Mouse (Mus musculus) urinary bladder, postnatal 10 days (tissue): ENCODE results near the gene Lgr5.

Source experiments
- DNase-seq: peaks from one replicate; pipeline ENCODE4 v3.0.0; 2022; ENCODE audit warnings: low spot score

The Lgr5 gene

DNA sequence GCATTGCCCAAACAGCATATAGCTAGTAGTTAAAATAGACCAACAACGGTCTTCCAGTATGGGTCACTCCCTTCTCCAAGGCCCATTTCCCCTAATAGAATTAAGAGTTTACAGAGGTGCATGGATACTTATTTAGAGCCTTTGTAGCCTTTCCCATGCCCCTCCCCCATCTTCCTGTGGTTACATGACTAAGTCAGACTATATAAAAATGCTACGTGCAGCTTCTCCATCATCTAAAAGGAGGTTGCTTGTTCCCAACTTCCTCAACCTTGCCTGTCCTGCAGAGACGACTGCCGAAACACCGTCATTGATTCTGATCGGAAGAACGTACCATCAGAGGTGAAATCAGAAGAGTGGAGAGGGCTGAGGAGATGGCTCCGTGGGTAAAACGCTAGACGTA is 82.4 kb downstream of the Lgr5 start:
- DNase-seq: no peak

DNA sequence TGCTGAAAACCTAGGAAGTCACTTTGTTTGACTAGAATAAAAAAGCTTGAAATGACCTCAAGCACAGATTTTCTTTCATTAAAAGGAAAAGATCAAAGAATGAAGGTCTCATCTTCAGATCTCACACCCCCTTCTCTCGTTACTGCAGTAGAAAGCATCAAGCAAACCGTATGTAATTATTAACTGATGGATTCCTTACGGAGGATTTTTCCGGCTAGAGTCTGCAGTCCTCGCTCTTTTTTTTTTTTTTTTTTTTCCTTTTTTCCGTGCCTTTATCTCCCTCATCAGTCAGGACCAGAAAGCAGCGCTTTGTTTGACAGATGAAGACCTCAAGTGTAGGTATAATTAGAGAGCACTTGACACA is 93.8 kb downstream of the Lgr5 start:
- DNase-seq: no peak

DNA sequence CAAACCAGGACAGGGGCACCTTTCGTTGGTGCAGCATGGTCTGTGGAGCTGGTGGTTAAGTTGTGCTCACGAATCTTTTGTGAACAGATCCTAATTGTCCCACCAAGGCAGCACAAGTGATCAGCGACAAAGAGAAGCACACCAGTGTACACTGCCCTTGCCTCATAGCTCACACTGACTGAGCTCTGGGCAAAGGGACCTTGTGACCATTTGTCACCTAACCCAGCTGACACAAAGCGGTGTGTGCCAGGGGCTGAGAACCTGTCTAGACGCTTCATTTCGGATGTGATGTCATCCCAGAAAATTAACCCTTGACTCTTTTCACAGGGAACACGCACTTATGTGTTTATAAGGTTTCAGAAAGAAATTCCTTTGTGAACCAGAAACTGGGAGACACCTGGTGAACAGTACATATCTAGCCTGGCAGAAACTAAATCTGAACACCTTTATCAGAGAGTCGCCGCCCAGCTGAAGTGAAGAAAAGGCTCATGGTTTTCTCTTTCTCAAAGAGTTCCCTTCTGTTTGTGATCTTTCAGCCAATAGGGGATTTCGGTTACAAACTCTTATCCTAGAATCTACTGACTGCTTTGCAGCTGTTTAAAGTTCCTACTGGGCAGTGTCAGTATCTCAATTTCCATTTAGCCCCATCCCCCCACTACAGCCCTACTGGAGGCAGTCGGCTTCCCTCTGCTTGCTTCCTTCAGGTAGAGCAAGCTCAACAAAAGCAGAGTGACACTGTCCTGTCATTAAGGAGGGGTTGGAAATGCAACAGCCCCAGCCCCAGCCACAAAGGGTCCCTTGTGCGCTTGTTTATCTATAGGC is 94.4 kb downstream of the Lgr5 start:
- no peak for DNase-seq

DNA sequence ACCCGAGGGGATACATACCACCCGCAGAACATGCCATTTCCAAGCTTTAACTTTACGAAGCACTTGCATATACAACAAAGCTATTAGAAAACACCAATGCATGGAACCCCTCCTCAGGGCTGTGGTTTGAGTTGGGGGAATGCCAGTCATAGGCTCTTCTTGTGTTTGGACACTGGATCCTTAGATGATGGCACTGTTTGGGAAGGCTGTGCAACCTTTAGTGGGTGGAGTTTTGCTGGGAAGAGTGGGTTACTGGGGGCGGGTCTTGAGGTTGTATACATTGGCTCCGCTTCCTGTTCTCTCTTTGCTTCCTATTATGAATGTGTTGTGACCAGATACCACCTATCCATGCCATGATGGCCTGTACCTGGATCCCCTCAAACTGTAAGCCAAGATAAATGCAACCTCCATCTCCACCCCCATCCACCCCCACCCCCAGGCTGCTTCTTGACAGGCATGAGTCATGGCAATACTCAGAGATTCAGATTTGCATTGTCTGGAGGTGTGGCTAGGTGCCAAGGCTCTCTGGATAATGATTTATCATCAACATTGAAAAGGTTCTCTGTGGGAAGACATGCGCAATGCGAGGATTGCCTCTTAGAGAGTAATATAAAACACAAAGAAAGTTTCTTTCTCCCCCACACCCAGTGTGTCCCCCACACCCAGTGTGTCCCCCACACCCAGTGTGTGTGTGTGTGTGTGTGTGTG is 95.6 kb downstream of the Lgr5 start:
- DNase-seq: no peak

DNA sequence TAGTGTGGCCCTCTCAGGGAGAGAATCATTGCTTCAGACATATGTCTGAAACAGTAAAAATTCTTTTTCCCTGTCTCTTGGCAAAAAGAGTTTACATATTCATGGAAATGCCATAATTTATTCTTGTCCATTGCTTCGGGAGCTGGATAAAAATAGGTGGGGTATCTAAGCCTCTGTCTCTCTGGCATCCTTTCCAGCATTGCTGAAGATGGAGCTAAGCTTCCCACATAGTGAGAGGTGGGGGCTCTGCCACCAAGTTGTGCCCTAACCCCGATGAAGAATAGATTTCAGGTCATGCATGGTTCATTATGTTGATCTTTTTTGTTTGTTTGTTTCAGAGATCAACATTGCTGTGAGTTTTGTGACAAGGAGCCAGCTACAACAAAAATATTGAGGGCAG is 102.0 kb downstream of the Lgr5 start:
- no peak for DNase-seq

DNA sequence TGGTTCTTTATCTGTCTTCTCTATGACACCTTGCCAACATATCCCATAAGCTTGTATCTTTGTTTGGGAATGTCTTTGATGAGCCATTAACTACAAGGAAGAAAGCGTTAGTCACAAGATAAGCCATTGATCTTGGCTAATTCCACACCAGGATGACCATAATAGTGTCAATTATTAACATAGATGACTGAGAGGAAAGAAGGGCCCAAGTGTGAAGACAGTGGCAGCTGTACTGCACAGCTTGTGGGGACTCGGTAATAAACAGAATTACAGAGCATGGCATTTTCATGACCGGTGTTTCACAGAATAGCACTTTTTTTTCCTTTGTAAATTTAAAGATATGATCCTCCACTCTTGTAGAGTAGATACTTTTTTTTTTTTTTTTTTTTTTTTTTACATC is 102.9 kb downstream of the Lgr5 start:
- DNase-seq: no peak

DNA sequence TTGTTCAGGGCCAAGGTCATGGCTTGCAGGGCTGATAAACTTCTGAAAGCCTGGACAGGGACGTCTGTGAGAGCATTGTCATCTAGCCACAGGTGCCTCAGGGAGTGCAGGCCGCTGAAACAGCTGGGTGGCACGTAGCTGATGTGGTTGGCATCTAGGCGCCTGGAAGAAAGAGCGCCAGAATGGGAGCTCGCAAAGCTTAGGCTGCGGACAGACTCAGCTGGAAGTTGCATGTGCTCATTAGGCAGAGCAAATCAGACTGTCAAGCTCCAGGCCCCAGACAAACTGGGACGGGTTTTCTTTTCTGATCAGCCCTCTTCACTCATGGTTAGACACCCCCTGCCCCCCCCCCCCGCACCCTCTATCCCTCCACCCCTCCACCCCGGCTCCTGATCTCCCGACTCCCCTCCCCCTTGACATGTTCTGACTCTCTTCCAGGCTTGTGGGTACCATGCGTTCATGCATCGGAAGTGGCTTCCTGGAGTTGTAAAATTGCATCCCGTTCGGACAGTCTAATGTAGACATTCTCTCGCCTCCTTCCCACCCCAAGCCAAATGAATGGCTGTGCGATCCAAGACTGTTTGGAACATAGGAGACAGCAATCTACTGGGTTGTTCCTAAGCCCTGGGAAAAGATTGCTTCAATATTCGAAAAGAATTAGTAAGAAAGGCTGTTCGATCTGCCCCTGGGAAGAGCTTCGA is 109.0 kb downstream of the Lgr5 start:
- DNase-seq: no peak

DNA sequence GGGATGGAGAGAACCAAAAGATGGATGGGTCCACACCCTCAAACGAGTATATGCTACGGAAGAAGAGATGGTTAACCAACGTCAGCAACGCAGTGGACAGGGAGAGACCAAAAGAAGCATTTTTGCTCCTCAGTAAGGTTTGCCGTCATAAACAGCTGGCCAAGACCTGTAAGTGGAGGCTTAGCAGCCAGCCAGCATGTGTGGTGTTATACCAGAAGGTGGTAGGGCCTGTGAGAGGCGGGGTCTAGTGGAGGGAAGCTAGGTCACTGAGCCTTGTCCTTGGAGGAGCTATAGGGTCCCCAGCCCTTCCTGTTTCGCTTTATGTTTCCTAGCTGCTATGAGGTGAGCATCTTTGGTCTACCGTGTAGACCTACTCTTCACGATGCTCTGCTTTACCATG is 111.1 kb downstream of the Lgr5 start:
- no peak for DNase-seq

DNA sequence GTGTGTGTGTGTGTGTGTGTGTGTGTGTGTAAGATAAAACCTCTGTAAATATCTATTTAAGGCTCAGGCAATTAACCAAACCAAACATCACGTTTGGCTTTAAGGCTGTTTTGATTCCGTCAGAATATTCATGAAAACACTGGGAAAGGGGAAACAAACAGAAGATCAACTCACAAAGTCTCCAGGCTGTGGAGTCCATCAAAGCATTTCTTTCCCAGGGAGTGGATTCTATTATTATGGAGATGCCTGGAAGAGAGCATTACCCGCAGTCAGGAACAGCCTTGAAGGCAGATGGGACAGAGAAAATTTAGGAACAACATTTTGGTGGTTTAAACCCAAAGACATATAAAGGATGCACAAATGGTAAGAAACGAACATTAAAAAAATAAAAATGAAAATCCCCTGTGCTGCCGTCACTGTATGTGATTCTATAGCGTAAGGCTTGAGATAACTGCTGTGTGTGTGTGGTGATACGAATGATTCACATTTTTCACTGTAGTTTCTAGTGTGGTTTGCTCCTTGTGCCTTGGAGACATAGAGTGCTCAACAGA is 112.5 kb downstream of the Lgr5 start:
- DNase-seq: no peak

DNA sequence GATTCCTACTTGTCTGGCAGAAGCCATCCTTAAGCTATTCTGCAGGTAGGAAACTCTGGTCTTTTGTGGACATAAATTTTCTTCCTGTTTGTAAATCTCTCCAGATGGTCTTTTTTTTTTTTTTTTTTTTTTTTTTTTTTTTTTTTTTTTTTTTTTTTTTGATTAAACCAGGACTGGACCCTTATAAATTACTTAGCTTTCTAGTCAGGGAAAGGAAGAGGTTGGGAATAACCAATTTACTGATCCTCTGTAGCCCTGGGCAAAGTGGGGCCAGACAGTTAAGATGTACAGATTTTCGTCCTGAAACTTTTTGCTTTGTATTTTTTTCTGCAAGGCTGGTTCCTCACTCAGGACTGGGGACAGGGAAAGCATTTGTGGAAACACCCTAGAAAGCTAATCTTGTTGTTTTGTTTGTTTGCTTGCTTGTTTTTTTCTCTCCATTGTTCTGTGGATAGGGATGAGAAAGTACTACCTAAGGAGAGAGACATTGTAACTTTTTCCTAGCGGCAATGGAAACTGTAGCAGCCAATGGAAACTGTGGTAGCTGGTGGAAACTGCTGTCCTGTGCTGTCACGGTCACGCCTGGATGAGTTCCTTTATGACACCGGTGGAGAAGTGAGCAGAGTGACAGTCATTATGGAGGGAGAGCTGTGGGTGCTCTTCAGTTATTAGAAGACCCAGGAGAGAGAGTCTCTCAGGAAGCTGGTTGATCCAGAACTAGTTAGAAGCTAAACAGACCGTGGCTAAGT is 114.2 kb downstream of the Lgr5 start:
- DNase-seq: no peak

DNA sequence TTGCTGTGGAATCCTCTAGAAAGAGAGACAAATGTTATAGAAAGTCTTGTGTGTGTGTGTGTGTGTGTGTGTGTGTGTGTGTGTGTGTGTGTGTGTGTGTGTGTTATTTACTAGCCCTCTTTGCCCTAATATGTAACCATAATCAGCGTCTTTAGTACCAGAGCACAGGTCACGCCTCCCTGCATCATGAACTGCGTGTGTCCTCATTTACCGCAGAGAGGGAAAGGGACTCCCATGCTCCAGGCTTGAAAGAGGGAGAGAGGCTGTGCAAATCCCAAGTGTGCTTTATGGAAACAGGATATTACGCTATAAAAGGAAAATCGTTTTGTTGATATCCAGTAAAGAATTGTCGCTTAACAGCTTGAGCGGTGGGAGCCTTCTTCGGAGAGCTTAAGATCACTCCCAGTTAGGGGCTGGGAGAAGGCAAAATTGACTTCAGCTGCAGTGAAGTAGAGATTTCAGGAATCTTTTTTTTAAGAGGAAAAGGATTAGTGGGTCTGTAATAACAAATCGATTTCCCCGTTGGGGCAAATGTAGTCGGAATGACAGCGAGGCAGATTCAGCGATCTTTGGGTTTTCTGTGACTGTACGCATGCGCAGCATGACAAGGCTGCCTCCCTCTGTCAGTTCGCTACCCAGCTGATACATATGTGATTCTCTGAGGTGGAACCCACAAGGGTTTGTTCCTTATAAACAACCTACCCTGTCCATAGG is 116.8 kb downstream of the Lgr5 start:
- DNase-seq: no peak

DNA sequence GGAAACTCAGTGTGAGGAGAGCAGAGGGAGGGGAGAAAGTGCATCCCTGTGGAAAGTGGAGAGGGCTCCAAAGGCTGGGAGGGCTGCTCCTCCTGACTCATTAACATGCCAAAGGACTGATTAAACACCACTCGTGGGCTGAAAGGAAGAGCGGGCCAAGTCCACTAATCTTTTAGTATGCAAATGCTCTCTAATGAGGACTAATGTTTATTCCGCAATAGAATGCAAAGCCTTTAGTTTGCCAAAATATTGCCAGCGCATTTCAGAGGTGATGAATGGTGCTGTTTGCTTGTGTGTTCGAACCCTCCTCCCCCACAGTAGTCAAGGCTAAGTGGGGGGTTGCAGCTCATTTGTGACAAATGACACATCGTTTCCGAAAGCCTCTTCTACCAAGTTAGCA is 118.5 kb downstream of the Lgr5 start:
- no peak for DNase-seq

DNA sequence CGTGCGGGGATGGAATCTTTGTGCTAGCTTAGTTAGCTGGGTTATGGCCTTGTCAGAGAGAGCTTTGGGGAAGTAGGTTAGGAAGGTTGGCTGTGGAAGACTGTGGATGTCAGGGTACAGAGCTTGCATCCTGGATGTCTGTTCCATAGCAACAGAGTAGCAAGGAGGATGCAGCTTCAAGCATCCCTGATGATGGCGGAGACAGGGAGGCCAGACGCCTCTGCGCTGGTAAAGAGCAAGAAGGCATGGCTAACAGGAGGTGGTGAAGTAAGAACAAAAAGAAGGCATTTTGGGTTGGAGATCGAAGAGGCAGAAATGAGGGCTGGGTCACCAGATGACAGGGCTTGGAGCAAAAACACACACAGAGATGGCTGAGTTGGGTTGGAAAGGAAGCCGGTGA is 118.9 kb downstream of the Lgr5 start:
- DNase-seq: no peak

DNA sequence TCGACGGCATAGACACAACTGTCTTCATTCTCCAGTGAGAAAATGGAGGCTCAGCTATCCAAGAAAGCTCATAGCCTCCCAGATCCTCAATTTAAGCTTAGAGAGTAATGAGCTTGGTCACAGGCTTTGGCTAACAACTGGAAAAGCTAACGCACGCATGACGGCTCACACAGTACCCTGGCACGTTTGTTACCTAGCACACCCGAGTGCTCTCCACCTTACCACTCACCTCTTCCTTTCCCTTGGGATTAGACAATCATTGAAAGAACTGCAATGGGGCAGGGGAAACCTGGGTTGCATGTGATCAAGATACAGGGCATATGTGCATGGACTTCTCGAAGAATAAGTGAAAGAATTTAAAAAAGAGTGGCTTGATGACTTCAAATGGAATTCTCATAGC is 119.6 kb downstream of the Lgr5 start:
- DNase-seq: no peak

DNA sequence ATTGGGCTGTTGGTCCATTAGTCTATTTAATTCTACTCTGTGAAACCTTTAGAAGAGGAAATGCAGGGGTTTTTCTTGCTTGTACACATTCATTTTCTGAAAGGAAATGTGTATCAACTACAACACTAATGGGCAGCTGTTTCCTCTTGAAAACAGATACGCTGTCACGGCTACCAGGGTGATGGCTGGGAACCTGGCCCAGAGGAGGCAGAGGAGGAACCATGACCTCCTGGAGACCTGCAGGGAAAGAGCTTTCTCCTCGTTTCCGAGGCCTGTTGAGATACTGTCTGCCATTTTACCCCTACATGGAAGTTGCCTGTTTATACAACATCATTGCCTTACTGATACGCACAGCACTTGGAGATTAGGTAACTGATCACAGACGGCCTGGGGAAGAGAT is 121.8 kb downstream of the Lgr5 start:
- no peak for DNase-seq

DNA sequence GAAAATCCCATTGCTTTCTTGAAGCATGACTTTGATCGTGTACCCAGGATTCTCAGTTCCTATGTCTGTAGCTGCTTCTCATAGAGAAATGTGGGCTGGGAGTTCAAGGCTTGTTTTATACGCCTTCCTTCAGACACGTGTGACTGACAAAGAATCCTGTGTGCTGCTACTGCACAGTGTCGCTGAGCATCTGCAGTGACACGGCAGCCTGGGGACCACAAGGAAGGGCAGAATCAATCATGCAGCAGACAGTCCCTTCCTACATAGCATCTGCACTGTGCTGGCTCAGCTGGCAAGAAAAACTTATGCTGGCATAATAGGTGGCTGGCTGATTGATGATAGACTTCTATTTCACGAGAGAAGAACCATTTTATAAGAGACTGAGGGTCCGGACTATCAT is 122.5 kb downstream of the Lgr5 start:
- DNase-seq: no peak

DNA sequence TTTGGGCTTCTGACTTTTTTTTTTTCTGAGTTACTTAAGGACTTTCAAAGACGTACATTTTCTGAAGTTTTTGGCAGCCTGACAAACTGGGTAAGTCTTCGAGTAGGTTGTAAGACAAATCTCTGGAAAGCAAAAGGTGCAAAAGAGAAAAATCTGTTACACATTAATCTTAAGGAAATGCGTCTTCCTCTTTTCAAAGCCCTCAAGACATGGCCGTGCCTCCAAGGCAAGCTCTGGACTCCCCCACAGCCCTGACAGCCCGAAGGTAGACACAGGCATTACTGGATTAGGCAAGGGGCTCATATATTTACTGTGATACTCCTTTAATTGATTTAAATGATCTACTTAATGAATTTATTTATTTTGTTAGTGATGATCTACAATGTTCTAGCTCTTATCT is 124.9 kb downstream of the Lgr5 start:
- DNase-seq: no peak

DNA sequence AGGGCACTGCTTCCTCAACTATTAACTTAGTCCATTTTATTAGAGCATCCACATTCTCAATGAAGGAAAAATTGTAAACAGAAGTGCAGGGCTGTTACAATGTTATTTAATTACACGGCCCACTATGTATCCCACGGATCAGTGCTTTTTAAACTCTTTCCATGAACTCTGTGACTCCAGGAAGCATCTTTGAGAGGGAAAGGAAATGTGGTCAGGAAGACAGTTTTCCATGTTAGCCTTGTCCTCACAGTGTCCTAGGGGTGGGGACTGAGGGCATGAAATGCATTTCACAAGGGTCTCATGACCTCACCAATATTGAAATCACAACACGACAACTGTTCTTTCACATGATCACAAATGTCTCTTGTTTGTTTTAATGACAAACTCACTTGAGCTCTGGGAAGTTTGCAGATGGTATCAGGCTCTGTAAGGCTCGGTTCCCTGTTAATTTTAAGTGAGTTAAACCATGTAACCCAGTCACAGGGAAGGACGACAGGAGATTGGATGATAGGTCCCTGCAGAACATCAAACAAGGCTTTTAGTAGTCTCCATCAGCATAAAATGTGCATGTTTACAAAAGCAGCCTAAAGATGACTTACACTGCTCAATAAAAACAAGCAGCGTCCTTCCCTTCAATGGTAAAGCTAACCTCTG is 130.1 kb downstream of the Lgr5 start:
- DNase-seq: no peak

DNA sequence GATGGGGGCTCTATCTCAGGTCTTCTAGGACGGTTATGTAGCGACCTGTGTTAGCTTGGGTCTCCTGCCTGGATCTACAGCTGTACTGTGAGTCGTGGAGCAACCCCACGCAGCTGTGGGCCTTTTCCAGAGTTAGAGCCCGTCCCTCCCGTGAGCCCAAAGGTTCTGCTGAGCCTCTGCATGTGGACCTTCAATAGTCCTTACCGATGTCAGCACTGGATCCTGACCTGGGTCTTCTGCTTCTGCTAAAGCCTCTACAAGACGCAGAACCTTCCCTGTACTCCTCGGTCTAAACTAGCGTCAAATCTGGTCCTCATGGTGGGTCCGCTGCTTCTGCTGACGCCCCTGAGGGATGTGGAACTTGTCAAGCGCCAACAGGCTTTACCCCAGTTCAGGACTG is 139.0 kb downstream of the Lgr5 start:
- no peak for DNase-seq

DNA sequence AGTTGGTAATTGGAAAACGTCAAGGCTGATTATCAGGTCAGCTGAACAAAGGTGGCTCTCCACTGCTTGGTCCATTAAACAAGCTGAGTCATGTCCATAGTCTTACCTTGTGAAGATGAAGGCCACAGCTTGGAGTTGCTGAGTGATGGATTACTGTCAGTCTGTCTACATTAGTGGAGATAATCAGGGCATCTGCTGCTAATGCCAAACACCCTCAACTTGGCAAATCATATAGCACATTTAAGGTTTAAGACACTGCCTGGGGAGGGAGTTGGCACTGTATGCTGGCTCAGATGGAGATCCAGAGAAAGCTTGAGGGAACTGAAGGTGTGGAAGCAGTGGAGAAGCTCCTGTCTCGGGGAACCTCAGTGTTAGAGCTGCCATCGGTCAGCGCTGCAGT is 150.3 kb downstream of the Lgr5 start:
- no peak for DNase-seq

DNA sequence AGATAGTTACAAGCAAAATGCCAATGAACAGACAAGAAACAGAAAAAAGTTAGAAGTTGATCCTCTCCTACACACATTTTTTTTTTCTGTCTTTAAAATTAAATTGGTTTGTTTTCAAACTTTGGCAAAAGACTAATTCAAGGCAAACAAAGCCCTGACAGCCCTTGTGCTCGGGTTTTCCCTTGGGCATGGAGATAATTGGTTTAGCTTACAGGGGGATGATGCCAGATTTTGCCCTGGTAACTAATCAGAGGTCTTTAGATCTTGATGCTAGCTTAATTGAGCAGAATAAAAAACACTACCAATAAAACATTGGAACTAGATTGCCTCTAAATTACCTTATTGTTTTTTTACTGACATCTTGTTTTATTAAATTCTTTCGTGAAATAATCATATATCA is 162.2 kb downstream of the Lgr5 start:
- no peak for DNase-seq
